Mouse (Mus musculus): ENCODE results near the gene Acot8. TPM values are rescaled to one million over a fixed set of nuclear protein-coding genes. Genes with fewer than 3 reads are reported as not detected.

The Acot8 gene
- polyA plus RNA-seq, 1 experiment from 2014 or later, result 24.2 TPM

GRCm38 (mm10) chr2:164831029-164831428, 26.3 kb upstream of the Acot8 start:
- no peak overlapping the region for H3K4me3 ChIP-seq (ENCODE audit: low read depth, low read length)
- 91% methylated on average over 10 of the region's 10 CpGs for WGBS
- no peaks in the 10 kb centered on the region for H3K9me3 ChIP-seq (ENCODE audit: control insufficient read depth, low read length)
- H3K36me3 ChIP-seq (ENCODE audit: control insufficient read depth, insufficient read depth, low read length), result peaks cover 17% of the 10 kb centered on the region
- no peak overlapping the region for H3K27ac ChIP-seq (ENCODE audit: low read depth, low read length)
- H3K27me3 ChIP-seq (ENCODE audit: control insufficient read depth, insufficient read depth, low read length), result no peaks in the 10 kb centered on the region
- H3K9ac ChIP-seq (replicated peaks; ENCODE audit: low read depth, low read length), result no peak overlapping the region
- H3K4me2 ChIP-seq (ENCODE audit: low read depth, low read length), result no peak overlapping the region
- ATAC-seq (ENCODE audit: low read depth), result no peak
- peaks cover 3% of the 10 kb centered on the region; the same call in 1 of the 2 replicates for H3K4me1 ChIP-seq (ENCODE audit: control insufficient read depth, insufficient read depth, low read length)

- H3K9me3 ChIP-seq (ENCODE audit: control insufficient read depth, low read length), result no peaks in the 10 kb centered on the region
- H3K9ac ChIP-seq (replicated peaks; ENCODE audit: low read depth, low read length), result no peak overlapping the region
- H3K4me3 ChIP-seq (ENCODE audit: low read depth, low read length), result no peak overlapping the region
- H3K27ac ChIP-seq (ENCODE audit: low read depth, low read length), result no peak overlapping the region
- no peaks in the 10 kb centered on the region for H3K27me3 ChIP-seq (ENCODE audit: control insufficient read depth, insufficient read depth, low read length)
- 94% methylated on average over 1 of the region's 1 CpGs for WGBS
- H3K36me3 ChIP-seq (ENCODE audit: control insufficient read depth, insufficient read depth, low read length), result peaks cover 24% of the 10 kb centered on the region
- no peak overlapping the region for H3K4me2 ChIP-seq (ENCODE audit: low read depth, low read length)
- ATAC-seq (ENCODE audit: low read depth), result no peak
- no peaks in the 10 kb centered on the region for H3K4me1 ChIP-seq (ENCODE audit: control insufficient read depth, insufficient read depth, low read length)
Observed at GRCm38 (mm10) chr2:164829090-164829489, 24.4 kb upstream of the Acot8 start.

DNA sequence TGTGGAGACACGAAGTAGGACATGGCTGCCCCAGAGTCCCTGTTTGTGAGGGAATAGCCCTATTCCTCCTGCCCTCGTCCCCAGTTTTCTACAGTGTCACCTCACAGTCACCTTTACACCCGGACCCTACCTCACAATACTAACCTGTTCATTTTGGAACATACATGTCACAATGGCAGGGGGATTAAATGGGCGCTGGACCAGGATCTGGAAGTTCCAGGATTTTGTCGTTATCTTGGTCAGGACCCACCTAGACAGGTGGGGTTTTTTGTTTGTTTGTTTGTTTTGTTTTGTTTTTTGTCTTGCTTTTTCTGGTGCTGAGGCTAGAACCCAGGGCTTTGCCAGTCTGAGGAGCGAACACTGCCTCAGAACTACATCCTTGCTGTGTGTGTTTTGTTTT, 23.8 kb upstream of the Acot8 start, which contains the start of gene Spata25:
Spata25 (minus strand) TSS at position 101 of the 400 bp plus-strand sequence.
- peaks cover 24% of the 10 kb centered on the region for H3K36me3 ChIP-seq (ENCODE audit: control insufficient read depth, insufficient read depth, low read length)
- WGBS, result 91% methylated on average over 6 of the region's 6 CpGs
- no peak within 1 kb of the TSS for H3K9ac ChIP-seq (replicated peaks; ENCODE audit: low read depth, low read length)
- H3K27ac ChIP-seq (ENCODE audit: low read depth, low read length), result no peak within 1 kb of the TSS
- no peaks in the 10 kb centered on the region for H3K27me3 ChIP-seq (ENCODE audit: control insufficient read depth, insufficient read depth, low read length)
- H3K4me1 ChIP-seq (ENCODE audit: control insufficient read depth, insufficient read depth, low read length), result no peaks in the 10 kb centered on the region; the same call in 1 of the 2 replicates
- no peak for ATAC-seq (ENCODE audit: low read depth)
- H3K4me3 ChIP-seq (ENCODE audit: low read depth, low read length), result no peak within 1 kb of the TSS
- no peak within 1 kb of the TSS for H3K4me2 ChIP-seq (ENCODE audit: low read depth, low read length)
- no peaks in the 10 kb centered on the region for H3K9me3 ChIP-seq (ENCODE audit: control insufficient read depth, low read length)

DNA sequence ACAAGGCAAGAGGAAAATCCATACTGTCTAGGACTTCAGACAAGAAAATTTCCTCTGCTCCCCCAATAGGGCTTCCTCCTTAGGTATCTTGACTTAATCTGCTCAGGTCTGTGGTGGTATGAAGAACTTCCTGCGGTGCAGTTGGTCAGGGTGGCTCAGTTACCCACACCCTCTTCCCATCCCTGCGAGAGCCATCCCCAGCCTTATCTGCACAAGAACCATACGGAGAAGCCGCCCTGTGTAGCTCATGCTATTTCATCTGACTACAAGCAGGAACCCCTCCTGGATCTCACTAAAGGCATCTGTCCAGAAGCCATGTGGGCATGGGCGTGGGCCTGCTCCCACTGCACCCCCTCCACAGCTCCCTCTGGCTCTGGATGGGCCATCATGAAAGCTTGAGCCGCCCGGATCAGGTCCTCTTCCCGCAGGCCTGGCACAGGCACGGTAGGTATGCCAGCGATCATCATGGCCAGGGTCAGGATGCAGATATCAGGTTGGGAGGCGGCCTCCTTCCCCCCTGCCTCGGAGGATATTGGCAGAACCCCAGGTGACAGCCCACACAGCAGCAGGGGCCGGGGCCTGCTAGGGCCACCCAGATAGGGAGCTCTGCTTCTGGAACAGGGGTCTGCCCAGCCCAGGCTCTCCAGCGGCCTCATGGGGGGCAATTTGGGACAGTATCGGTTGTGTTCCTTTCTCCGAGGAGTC, 22.6 kb upstream of the Acot8 start:
- 87% methylated on average over 15 of the region's 16 CpGs for WGBS
- peaks cover 24% of the 10 kb centered on the region for H3K36me3 ChIP-seq (ENCODE audit: control insufficient read depth, insufficient read depth, low read length)
- H3K27me3 ChIP-seq (ENCODE audit: control insufficient read depth, insufficient read depth, low read length), result no peaks in the 10 kb centered on the region
- no peak overlapping the region for H3K27ac ChIP-seq (ENCODE audit: low read depth, low read length)
- peaks cover 2% of the 10 kb centered on the region; the same call in 1 of the 2 replicates for H3K4me1 ChIP-seq (ENCODE audit: control insufficient read depth, insufficient read depth, low read length)
- no peaks in the 10 kb centered on the region for H3K9me3 ChIP-seq (ENCODE audit: control insufficient read depth, low read length)
- H3K9ac ChIP-seq (replicated peaks; ENCODE audit: low read depth, low read length), result no peak overlapping the region
- H3K4me3 ChIP-seq (ENCODE audit: low read depth, low read length), result no peak overlapping the region
- H3K4me2 ChIP-seq (ENCODE audit: low read depth, low read length), result no peak overlapping the region
- ATAC-seq (ENCODE audit: low read depth), result no peak

DNA sequence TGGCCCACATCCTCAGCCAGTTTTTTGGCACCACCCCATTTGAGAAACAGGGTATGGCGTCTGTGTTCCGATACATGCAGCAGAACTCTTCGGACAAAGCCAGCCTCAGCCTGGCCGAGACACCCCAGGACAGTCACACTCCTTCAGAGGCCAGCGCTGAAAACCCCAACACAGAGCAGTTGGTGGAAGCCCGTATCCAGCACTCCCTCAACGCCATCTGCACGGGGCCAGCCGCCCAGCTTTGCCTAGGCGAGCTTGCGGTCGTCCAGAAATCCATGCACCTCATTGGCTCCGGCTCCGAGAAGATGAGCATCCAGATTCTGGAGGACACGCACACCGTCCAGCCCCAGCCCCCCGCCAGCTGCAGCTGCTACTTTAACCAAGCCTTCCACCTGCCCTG, 20.8 kb upstream of the Acot8 start:
- Histone ChIP-seq H3K4me3 (ENCODE audit: low read depth, low read length) (no peak overlapping the region), H3K27ac (ENCODE audit: low read depth, low read length) (no peak overlapping the region), H3K9ac (replicated peaks; ENCODE audit: low read depth, low read length) (no peak overlapping the region), H3K36me3 (ENCODE audit: control insufficient read depth, insufficient read depth, low read length) (peaks cover 32% of the 10 kb centered on the region), H3K9me3 (ENCODE audit: control insufficient read depth, low read length) (no peaks in the 10 kb centered on the region), H3K4me2 (ENCODE audit: low read depth, low read length) (no peak overlapping the region), H3K4me1 (ENCODE audit: control insufficient read depth, insufficient read depth, low read length) (peaks cover 4% of the 10 kb centered on the region; the same call in 1 of the 2 replicates), H3K27me3 (ENCODE audit: control insufficient read depth, insufficient read depth, low read length) (no peaks in the 10 kb centered on the region)
- WGBS, result 95% methylated on average over 17 of the region's 17 CpGs
- no peak for ATAC-seq (ENCODE audit: low read depth)

DNA sequence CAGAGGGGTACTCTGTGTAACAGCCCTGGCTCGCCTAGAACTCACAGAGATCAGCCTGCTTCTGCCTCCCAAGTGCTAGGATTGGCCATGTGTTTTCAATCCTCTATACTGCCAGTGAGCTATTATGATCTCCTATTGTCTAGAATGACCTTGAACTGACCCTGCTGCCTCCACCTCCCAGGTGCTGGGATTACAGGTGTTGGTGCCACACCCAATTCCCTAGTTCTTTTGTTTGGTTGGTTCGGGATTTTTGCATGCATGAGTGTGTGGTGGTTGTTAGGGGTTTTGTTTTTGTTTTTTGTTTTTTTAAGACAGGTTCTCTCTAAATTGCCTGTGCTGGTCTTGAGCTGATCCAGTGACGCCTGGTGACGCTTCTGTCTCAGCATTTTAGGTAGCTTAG, 19.3 kb upstream of the Acot8 start:
- H3K4me1 ChIP-seq (ENCODE audit: control insufficient read depth, insufficient read depth, low read length), result peaks cover 4% of the 10 kb centered on the region; the same call in 1 of the 2 replicates
- H3K9ac ChIP-seq (replicated peaks; ENCODE audit: low read depth, low read length), result no peak overlapping the region
- no peak for ATAC-seq (ENCODE audit: low read depth)
- H3K27me3 ChIP-seq (ENCODE audit: control insufficient read depth, insufficient read depth, low read length), result no peaks in the 10 kb centered on the region
- H3K36me3 ChIP-seq (ENCODE audit: control insufficient read depth, insufficient read depth, low read length), result peaks cover 33% of the 10 kb centered on the region
- H3K4me3 ChIP-seq (ENCODE audit: low read depth, low read length), result no peak overlapping the region
- 92% methylated on average over 4 of the region's 4 CpGs for WGBS
- H3K9me3 ChIP-seq (ENCODE audit: control insufficient read depth, low read length), result no peaks in the 10 kb centered on the region
- H3K4me2 ChIP-seq (ENCODE audit: low read depth, low read length), result no peak overlapping the region; the same call in 1 of the 2 replicates
- no peak overlapping the region for H3K27ac ChIP-seq (ENCODE audit: low read depth, low read length)

GRCm38 (mm10) chr2:164823181-164823585, 18.5 kb upstream of the Acot8 start:
- peak overlapping the region; percentile 48 for H3K4me2 ChIP-seq (ENCODE audit: low read depth, low read length)
- no peaks in the 10 kb centered on the region for H3K27me3 ChIP-seq (ENCODE audit: control insufficient read depth, insufficient read depth, low read length)
- no peaks in the 10 kb centered on the region for H3K9me3 ChIP-seq (ENCODE audit: control insufficient read depth, low read length)
- WGBS, result under 1% methylated on average over 10 of the region's 10 CpGs
- peak overlapping the region; percentile 66 for H3K9ac ChIP-seq (replicated peaks; ENCODE audit: low read depth, low read length)
- peak overlapping the region; percentile 92 for H3K27ac ChIP-seq (ENCODE audit: low read depth, low read length)
- peaks cover 4% of the 10 kb centered on the region; the same call in 1 of the 2 replicates for H3K4me1 ChIP-seq (ENCODE audit: control insufficient read depth, insufficient read depth, low read length)
- peaks cover 33% of the 10 kb centered on the region for H3K36me3 ChIP-seq (ENCODE audit: control insufficient read depth, insufficient read depth, low read length)
- peak overlapping the region; percentile 57 for H3K4me3 ChIP-seq (ENCODE audit: low read depth, low read length)
- ATAC-seq (ENCODE audit: low read depth), result peak; percentile 74

DNA sequence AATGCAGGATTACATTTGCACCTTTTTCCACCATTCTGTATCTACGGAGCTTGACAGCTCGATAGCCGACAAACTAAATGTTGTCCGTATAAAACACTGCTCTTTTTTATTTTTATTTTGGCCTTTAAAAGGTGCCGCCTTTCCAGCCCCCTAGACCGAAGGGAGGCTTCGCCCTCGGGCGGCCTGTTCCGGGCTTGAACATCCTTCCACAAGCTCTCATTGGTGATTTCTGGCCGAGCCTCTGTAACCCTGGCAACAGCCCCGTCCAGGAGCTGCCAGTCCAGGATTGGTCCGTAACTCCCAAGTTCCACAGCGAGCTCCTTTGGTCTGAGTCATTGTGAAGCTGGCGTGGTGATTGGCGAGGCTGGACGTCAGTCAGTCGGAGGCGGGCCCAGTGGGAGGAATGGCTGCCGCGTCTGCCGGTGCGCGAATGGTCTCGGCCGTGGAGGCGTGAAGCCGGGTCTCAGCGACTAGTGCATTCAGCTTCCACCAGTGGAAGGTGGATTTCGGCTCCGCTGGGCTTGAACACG, 18.0 kb upstream of the Acot8 start, which contains the start of gene Zswim1:
Zswim1 (plus strand) TSS at position 51 of the 530 bp plus-strand sequence.
- Histone ChIP-seq H3K9me3 (ENCODE audit: control insufficient read depth, low read length) (no peaks in the 10 kb centered on the region), H3K27me3 (ENCODE audit: control insufficient read depth, insufficient read depth, low read length) (no peaks in the 10 kb centered on the region), H3K4me3 (ENCODE audit: low read depth, low read length) (peak within 1 kb of the TSS; percentile 57), H3K4me1 (ENCODE audit: control insufficient read depth, insufficient read depth, low read length) (peaks cover 4% of the 10 kb centered on the region; the same call in 1 of the 2 replicates), H3K9ac (replicated peaks; ENCODE audit: low read depth, low read length) (peak within 1 kb of the TSS; percentile 66), H3K36me3 (ENCODE audit: control insufficient read depth, insufficient read depth, low read length) (peaks cover 30% of the 10 kb centered on the region), H3K4me2 (ENCODE audit: low read depth, low read length) (peak within 1 kb of the TSS; percentile 48), H3K27ac (ENCODE audit: low read depth, low read length) (peak within 1 kb of the TSS; percentile 92)
- peak; percentile 99 for ATAC-seq (ENCODE audit: low read depth)
- under 1% methylated on average over 32 of the region's 32 CpGs for WGBS

GRCm38 (mm10) chr2:164821060-164821459, 16.4 kb upstream of the Acot8 start:
- H3K9ac ChIP-seq (replicated peaks; ENCODE audit: low read depth, low read length), result no peak overlapping the region
- H3K27me3 ChIP-seq (ENCODE audit: control insufficient read depth, insufficient read depth, low read length), result no peaks in the 10 kb centered on the region
- no peak overlapping the region for H3K4me3 ChIP-seq (ENCODE audit: low read depth, low read length)
- H3K4me2 ChIP-seq (ENCODE audit: low read depth, low read length), result no peak overlapping the region
- peaks cover 4% of the 10 kb centered on the region; the same call in 1 of the 2 replicates for H3K4me1 ChIP-seq (ENCODE audit: control insufficient read depth, insufficient read depth, low read length)
- peaks cover 17% of the 10 kb centered on the region for H3K36me3 ChIP-seq (ENCODE audit: control insufficient read depth, insufficient read depth, low read length)
- WGBS, result 93% methylated on average over 6 of the region's 6 CpGs
- H3K27ac ChIP-seq (ENCODE audit: low read depth, low read length), result no peak overlapping the region
- H3K9me3 ChIP-seq (ENCODE audit: control insufficient read depth, low read length), result no peaks in the 10 kb centered on the region
- no peak for ATAC-seq (ENCODE audit: low read depth)

Data from neural tube, embryonic 14.5 days (tissue).